Mouse (Mus musculus) kidney, adult 10 weeks (tissue): ENCODE measurements around the gene Trim58. TPM values are rescaled to one million over a fixed set of nuclear protein-coding genes. Genes with fewer than 3 reads are reported as not detected.

ENCODE experiments used
- polyA plus RNA-seq: library from polyadenylated mRNA; stranded (reverse); fragments of 350-450 nt; fragmentation: Illumina TruSeq; extraction: RNeasy Lipid Tissue Mini Kit (QIAGEN cat#74804); gene quantifications from one replicate; pipeline ENCODE4 v1.2.3, GENCODE M21; 2014; ENCODE audit warnings: low read depth, low replicate concordance

The Trim58 gene
- polyA plus RNA-seq = not detected

GRCm38 (mm10) chr11:58640272-58640867, at the start of gene Trim58:
Gene Trim58, plus strand, starts transcription at chr11:58640465.

GRCm38 (mm10) chr11:58594814-58595213, 45.5 kb upstream of the Trim58 start, which contains the start of gene Olfr324:
Gene Olfr324, plus strand, starts transcription at chr11:58595114.

GRCm38 (mm10) chr11:58615975-58616374, 24.3 kb upstream of the Trim58 start, which contains the start of gene 2210407C18Rik:
Gene 2210407C18Rik, minus strand, starts transcription at chr11:58616075.

GRCm38 (mm10) chr11:58630401-58630800, 9.9 kb upstream of the Trim58 start, which contains the start of gene Olfr323:
Gene Olfr323, minus strand, starts transcription at chr11:58630501.

GRCm38 (mm10) chr11:58658596-58658995, 18.3 kb downstream of the Trim58 start, which contains the start of gene Olfr322:
Gene Olfr322, plus strand, starts transcription at chr11:58658782.

GRCm38 (mm10) chr11:58680799-58681198, 40.5 kb downstream of the Trim58 start, which contains the start of gene Olfr320:
Gene Olfr320, plus strand, starts transcription at chr11:58681099.

GRCm38 (mm10) chr11:58698862-58699261, 58.6 kb downstream of the Trim58 start, which contains the start of gene Olfr319:
Gene Olfr319, plus strand, starts transcription at chr11:58699162.

Other genes with a start within 250 kb of the Trim58 start
- not detected for gene 1810065E05Rik, start 219.4 kb upstream of the Trim58 start, polyA plus RNA-seq
- not detected for gene Gm12253, start 207.9 kb upstream of the Trim58 start, polyA plus RNA-seq
- gene Lypd9, start 187.5 kb upstream of the Trim58 start, polyA plus RNA-seq = not detected
- gene Olfr30, start 178.2 kb upstream of the Trim58 start, polyA plus RNA-seq = not detected
- gene Olfr332, start 147.9 kb upstream of the Trim58 start, polyA plus RNA-seq = not detected
- gene Olfr331, start 137.9 kb upstream of the Trim58 start, polyA plus RNA-seq = not detected
- gene Olfr330, start 105.6 kb upstream of the Trim58 start, polyA plus RNA-seq = not detected
- not detected for gene Olfr329-ps, start 94.0 kb upstream of the Trim58 start, polyA plus RNA-seq
- gene Olfr328, start 84.8 kb upstream of the Trim58 start, polyA plus RNA-seq = not detected
- gene Olfr224, start 69.9 kb upstream of the Trim58 start, polyA plus RNA-seq = not detected
- gene Olfr325, start 62.7 kb upstream of the Trim58 start, polyA plus RNA-seq = not detected
- gene Olfr324, start 45.4 kb upstream of the Trim58 start, polyA plus RNA-seq = not detected
- not detected for gene 2210407C18Rik, start 24.4 kb upstream of the Trim58 start, polyA plus RNA-seq
- not detected for gene Olfr323, start 10.0 kb upstream of the Trim58 start, polyA plus RNA-seq
- not detected for gene Olfr322, start 18.3 kb downstream of the Trim58 start, polyA plus RNA-seq
- not detected for gene Olfr320, start 40.6 kb downstream of the Trim58 start, polyA plus RNA-seq
- not detected for gene Olfr319, start 58.7 kb downstream of the Trim58 start, polyA plus RNA-seq
- not detected for gene Olfr318, start 83.5 kb downstream of the Trim58 start, polyA plus RNA-seq
- not detected for gene Olfr317, start 98.7 kb downstream of the Trim58 start, polyA plus RNA-seq
- not detected for gene Olfr316, start 112.3 kb downstream of the Trim58 start, polyA plus RNA-seq
- not detected for gene Olfr315, start 132.7 kb downstream of the Trim58 start, polyA plus RNA-seq
- gene Olfr314, start 142.5 kb downstream of the Trim58 start, polyA plus RNA-seq = not detected
- not detected for gene Fam183b, start 161.5 kb downstream of the Trim58 start, polyA plus RNA-seq
- gene Olfr313, start 174.5 kb downstream of the Trim58 start, polyA plus RNA-seq = not detected
- gene Olfr312, start 188.8 kb downstream of the Trim58 start, polyA plus RNA-seq = not detected
- not detected for gene Olfr311, start 198.8 kb downstream of the Trim58 start, polyA plus RNA-seq
- gene Gm12258, start 206.7 kb downstream of the Trim58 start, polyA plus RNA-seq = 6.3 TPM
- 8.4 TPM for gene 2810021J22Rik, start 226.8 kb downstream of the Trim58 start, polyA plus RNA-seq